Mouse (Mus musculus) neural tube, embryonic 12.5 days (tissue): ENCODE data around the gene Taar7f. TPM values are rescaled to one million over a fixed set of nuclear protein-coding genes. Genes with fewer than 3 reads are reported as not detected.
"Not testable (repeated sequence)": the region's sequence is repeated elsewhere in the genome, so short reads cannot be mapped to it uniquely, and the experiment has no call there.

ENCODE experiments used
- ATAC-seq: fragments of 200-750 bp; cut with Nextera tagmentation; 2 replicates; pipeline ENCODE4 v1.8.0; 2017; ENCODE audit warnings: low read depth, mild to moderate bottlenecking, moderate TSS enrichment, moderate library complexity; ENCODE audit not compliant: low FRiP score
- H3K27ac ChIP-seq: fragments of 300-500 bp; sonication (generic); 2 replicates; pipeline ENCODE4 v1.5.1; 2016
- H3K27me3 ChIP-seq: fragments of 300-500 bp; sonication (generic); replicated peaks from 2 replicates; pipeline ENCODE4 v1.6.1; 2016; ENCODE audit warnings: mild to moderate bottlenecking
- H3K36me3 ChIP-seq: fragments of 300-500 bp; sonication (generic); 2 replicates; pipeline ENCODE4 v1.6.1; 2016; ENCODE audit warnings: mild to moderate bottlenecking
- H3K4me1 ChIP-seq: fragments of 300-500 bp; sonication (generic); 2 replicates; pipeline ENCODE4 v1.6.1; 2016
- H3K4me2 ChIP-seq: fragments of 300-500 bp; sonication (generic); replicated peaks from 2 replicates; pipeline ENCODE4 v1.6.1; 2016; ENCODE audit warnings: mild to moderate bottlenecking
- H3K4me3 ChIP-seq: fragments of 300-500 bp; sonication (generic); 2 replicates; pipeline ENCODE4 v1.5.1; 2016
- H3K9ac ChIP-seq: fragments of 300-500 bp; sonication (generic); 2 replicates; pipeline ENCODE4 v1.6.1; 2016; ENCODE audit warnings: mild to moderate bottlenecking
- H3K9me3 ChIP-seq: fragments of 300-500 bp; sonication (generic); 2 replicates; pipeline ENCODE4 v1.6.1; 2016; ENCODE audit warnings: mild to moderate bottlenecking
- WGBS: fragments of 180-500 bp; shearing (Covaris S2); methylation state at CpG from one replicate; pipeline ENCODE4 v1.1.7; 2016; 5-methylcytosine and 5-hydroxymethylcytosine counted together
- polyA plus RNA-seq: library from polyadenylated mRNA; unstranded; fragments of >200 nt; fragmentation: Nextera tagmentation; extraction: Ambion mirVana; gene quantifications from 2 replicates; pipeline ENCODE4 v1.2.1, GENCODE M21; 2016

Gene Taar7f
- polyA plus RNA-seq, 1 experiment from 2014 or later: not detected

- H3K9ac ChIP-seq: no peak overlapping the region
- WGBS: 46% methylated on average over 3 of the region's 3 CpGs
- no peaks in the 10 kb centered on the region for H3K36me3 ChIP-seq
- H3K4me2 ChIP-seq: no peak overlapping the region
- ATAC-seq: no peak
- no peak overlapping the region for H3K4me3 ChIP-seq
- H3K4me1 ChIP-seq: no peaks in the 10 kb centered on the region
- H3K27me3 ChIP-seq: no peaks in the 10 kb centered on the region
- no peak overlapping the region for H3K27ac ChIP-seq
- H3K9me3 ChIP-seq: no peaks in the 10 kb centered on the region
These were observed 30.9 kb downstream of the Taar7f start for GRCm38 (mm10) chr10:24080166-24080565.

GRCm38 (mm10) chr10:24085936-24086335 lies 36.6 kb downstream of the Taar7f start:
- 57% methylated on average over 5 of the region's 5 CpGs for WGBS
- Histone ChIP-seq H3K27me3 (no peaks in the 10 kb centered on the region), H3K27ac (no peak overlapping the region), H3K36me3 (no peaks in the 10 kb centered on the region), H3K9ac (no peak overlapping the region), H3K4me2 (no peak overlapping the region), H3K4me3 (no peak overlapping the region), H3K9me3 (no peaks in the 10 kb centered on the region), H3K4me1 (no peaks in the 10 kb centered on the region)
- no peak for ATAC-seq

- WGBS: 93% methylated on average over 5 of the region's 5 CpGs
- ATAC-seq: no peak
- Histone ChIP-seq H3K27me3 (no peaks in the 10 kb centered on the region), H3K27ac (no peak overlapping the region), H3K36me3 (no peaks in the 10 kb centered on the region), H3K9ac (no peak overlapping the region), H3K9me3 (no peaks in the 10 kb centered on the region), H3K4me1 (no peaks in the 10 kb centered on the region), H3K4me3 (no peak overlapping the region), H3K4me2 (no peak overlapping the region)
These were observed 37.2 kb downstream of the Taar7f start for GRCm38 (mm10) chr10:24086555-24086954.

- Histone ChIP-seq H3K27me3 (no peaks in the 10 kb centered on the region), H3K4me1 (no peaks in the 10 kb centered on the region), H3K27ac (no peak overlapping the region), H3K9me3 (no peaks in the 10 kb centered on the region), H3K9ac (no peak overlapping the region), H3K4me2 (no peak overlapping the region), H3K36me3 (no peaks in the 10 kb centered on the region), H3K4me3 (no peak overlapping the region)
- WGBS: 97% methylated on average over 2 of the region's 2 CpGs
- no peak for ATAC-seq
These were observed 37.9 kb downstream of the Taar7f start for GRCm38 (mm10) chr10:24087168-24087567.

GRCm38 (mm10) chr10:24092194-24092593 lies 42.9 kb downstream of the Taar7f start, which contains the start of gene Taar8b:
Gene Taar8b, minus strand, starts transcription at chr10:24092294.
- H3K9ac ChIP-seq: no peak within 1 kb of the TSS
- no peak within 1 kb of the TSS for H3K27ac ChIP-seq
- ATAC-seq: no peak
- WGBS: 68% methylated on average over 2 of the region's 2 CpGs
- H3K27me3 ChIP-seq: no peaks in the 10 kb centered on the region
- no peak within 1 kb of the TSS for H3K4me3 ChIP-seq
- no peaks in the 10 kb centered on the region for H3K36me3 ChIP-seq
- no peaks in the 10 kb centered on the region for H3K4me1 ChIP-seq
- H3K4me2 ChIP-seq: no peak within 1 kb of the TSS
- no peaks in the 10 kb centered on the region for H3K9me3 ChIP-seq

- not testable (repeated sequence) for H3K9me3 ChIP-seq
These were observed 47.7 kb downstream of the Taar7f start for GRCm38 (mm10) chr10:24097010-24097409.

More at GRCm38 (mm10) chr10:24097010-24097409, 47.7 kb downstream of the Taar7f start:
- H3K27ac ChIP-seq, H3K4me2 ChIP-seq, ATAC-seq, H3K9ac ChIP-seq, H3K36me3 ChIP-seq, H3K27me3 ChIP-seq, H3K4me3 ChIP-seq, H3K4me1 ChIP-seq: not testable (repeated sequence)
- WGBS: 65% methylated on average over 2 of the region's 2 CpGs

Other genes with a start within 250 kb of the Taar7f start
- not detected in 2 replicates for gene Vnn3, start 198.0 kb upstream of the Taar7f start, polyA plus RNA-seq
- gene Vnn1, start 154.8 kb upstream of the Taar7f start, polyA plus RNA-seq: 0.42 and 0.44 TPM in 2 replicates
- gene Taar1, start 129.2 kb upstream of the Taar7f start, polyA plus RNA-seq: not detected in 2 replicates
- gene Taar2, start 110.9 kb upstream of the Taar7f start, polyA plus RNA-seq: not detected in 2 replicates
- not detected in 2 replicates for gene Taar3, start 100.0 kb upstream of the Taar7f start, polyA plus RNA-seq
- gene Taar4, start 89.0 kb upstream of the Taar7f start, polyA plus RNA-seq: not detected in 2 replicates
- not detected in 2 replicates for gene Taar5, start 78.8 kb upstream of the Taar7f start, polyA plus RNA-seq
- not detected in 2 replicates for gene Taar6, start 63.9 kb upstream of the Taar7f start, polyA plus RNA-seq
- gene Taar7a, start 56.0 kb upstream of the Taar7f start, polyA plus RNA-seq: not detected in 2 replicates
- not detected in 2 replicates for gene Taar7b, start 49.6 kb upstream of the Taar7f start, polyA plus RNA-seq
- not detected in 2 replicates for gene Taar7d, start 22.3 kb upstream of the Taar7f start, polyA plus RNA-seq
- not detected in 2 replicates for gene Taar7e, start 11.9 kb upstream of the Taar7f start, polyA plus RNA-seq
- not detected in 2 replicates for gene Taar8a, start 27.0 kb downstream of the Taar7f start, polyA plus RNA-seq
- gene Taar8b, start 42.8 kb downstream of the Taar7f start, polyA plus RNA-seq: not detected in 2 replicates
- gene Taar8c, start 52.4 kb downstream of the Taar7f start, polyA plus RNA-seq: not detected in 2 replicates
- gene Taar9, start 60.0 kb downstream of the Taar7f start, polyA plus RNA-seq: not detected in 2 replicates
- gene Stx7, start 99.8 kb downstream of the Taar7f start, polyA plus RNA-seq: 151 and 171 TPM in 2 replicates
- 32.6 and 39.2 TPM in 2 replicates for gene Moxd1, start 174.0 kb downstream of the Taar7f start, polyA plus RNA-seq